Mouse (Mus musculus) testis, adult 2 months (tissue): ENCODE data around the gene Dock2.

ENCODE experiments used
- CTCF ChIP-seq: fragments of 200-500 bp; IDR thresholded peaks from 2 replicates; pipeline ENCODE4 v1.5.1; 2012; ENCODE audit warnings: low read depth, mild to moderate bottlenecking, inconsistent platforms, low read length, moderate library complexity; ENCODE audit not compliant: control insufficient read depth, insufficient read depth, insufficient replicate concordance
- POLR2A ChIP-seq: fragments of 200-500 bp; IDR thresholded peaks from 2 replicates; pipeline ENCODE4 v1.6.1; 2012; ENCODE audit warnings: low read depth, mild to moderate bottlenecking, inconsistent platforms, low read length, moderate library complexity; ENCODE audit not compliant: control insufficient read depth

- TF ChIP-seq POLR2A (no peak), CTCF (no peak)
These were observed 475.0 kb downstream of the Dock2 start for GRCm38 (mm10) chr11:34308731-34309130.
